Mouse (Mus musculus) olfactory bulb, adult 2 months (tissue): ENCODE measurements around the gene Clk2. TPM values are rescaled to one million over a fixed set of nuclear protein-coding genes. Genes with fewer than 3 reads are reported as not detected.

Source experiments
- H3K27ac ChIP-seq: fragments of 200-500 bp; 2 replicates; pipeline ENCODE4 v1.5.1; 2012; ENCODE audit warnings: low read depth, low read length; ENCODE audit not compliant: insufficient read depth
- H3K4me1 ChIP-seq: fragments of 200-500 bp; 2 replicates; pipeline ENCODE4 v1.6.1; 2012; ENCODE audit warnings: low read length; ENCODE audit not compliant: control insufficient read depth, insufficient read depth
- H3K4me3 ChIP-seq: fragments of 200-500 bp; 2 replicates; pipeline ENCODE4 v1.5.1; 2012; ENCODE audit warnings: mild to moderate bottlenecking, low read depth, low read length, moderate library complexity; ENCODE audit not compliant: insufficient read depth
- CTCF ChIP-seq: fragments of 200-500 bp; IDR thresholded peaks from 2 replicates; pipeline ENCODE4 v1.5.1; 2012; ENCODE audit warnings: low read depth, mild to moderate bottlenecking, low read length, moderate library complexity; ENCODE audit not compliant: insufficient read depth
- POLR2A ChIP-seq: fragments of 200-500 bp; IDR thresholded peaks from 2 replicates; pipeline ENCODE4 v1.6.1; 2012; ENCODE audit warnings: mild to moderate bottlenecking, low read depth, low read length, moderate library complexity; ENCODE audit not compliant: insufficient read depth
- WGBS: fragments of 180-500 bp; shearing (Covaris S2); methylation state at CpG from one replicate; pipeline ENCODE4 v1.1.7; 2018; 5-methylcytosine and 5-hydroxymethylcytosine counted together
- polyA plus RNA-seq: library from polyadenylated mRNA; stranded (reverse); fragments of >200 nt; gene quantifications from 2 replicates; pipeline ENCODE4 v1.2.4, GENCODE M21; 2012; ENCODE audit warnings: low replicate concordance; ENCODE audit not compliant: missing spikeins, insufficient read depth, insufficient read length

The Clk2 gene
- polyA plus RNA-seq, 1 experiment = not detected

DNA sequence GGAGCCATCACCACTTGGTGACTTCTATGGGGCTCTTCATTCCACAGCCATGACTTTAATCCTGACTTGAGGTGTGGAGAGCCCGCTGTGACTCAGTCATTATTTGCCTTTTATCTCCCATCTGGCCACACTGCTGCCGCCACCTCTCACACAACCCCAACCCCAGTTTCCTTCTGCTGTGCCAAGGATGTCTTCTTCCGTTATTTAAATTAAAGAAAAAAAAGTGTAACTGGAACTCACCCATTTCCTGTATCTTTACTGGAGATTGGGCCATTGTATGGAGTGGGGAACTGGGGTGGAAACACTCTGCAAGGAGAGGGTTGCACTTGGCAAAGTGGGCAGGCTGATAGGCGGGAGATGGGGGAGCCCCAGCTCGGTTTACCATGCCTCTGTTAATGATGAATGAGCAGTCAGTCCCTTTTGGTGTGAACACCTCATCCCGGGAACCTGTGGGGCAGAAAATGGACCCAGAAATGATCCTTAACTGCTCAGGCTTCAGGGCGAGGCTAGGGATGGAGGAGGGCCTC is 18.0 kb downstream of the Clk2 start:
- no peak overlapping the region; the same call in 1 of the 2 replicates for H3K4me3 ChIP-seq
- TF ChIP-seq POLR2A (no peak), CTCF (no peak)
- H3K4me1 ChIP-seq = peaks cover 22% of the 10 kb centered on the region
- H3K27ac ChIP-seq = no peak overlapping the region
- 47% methylated on average over 7 of the region's 7 CpGs for WGBS

DNA sequence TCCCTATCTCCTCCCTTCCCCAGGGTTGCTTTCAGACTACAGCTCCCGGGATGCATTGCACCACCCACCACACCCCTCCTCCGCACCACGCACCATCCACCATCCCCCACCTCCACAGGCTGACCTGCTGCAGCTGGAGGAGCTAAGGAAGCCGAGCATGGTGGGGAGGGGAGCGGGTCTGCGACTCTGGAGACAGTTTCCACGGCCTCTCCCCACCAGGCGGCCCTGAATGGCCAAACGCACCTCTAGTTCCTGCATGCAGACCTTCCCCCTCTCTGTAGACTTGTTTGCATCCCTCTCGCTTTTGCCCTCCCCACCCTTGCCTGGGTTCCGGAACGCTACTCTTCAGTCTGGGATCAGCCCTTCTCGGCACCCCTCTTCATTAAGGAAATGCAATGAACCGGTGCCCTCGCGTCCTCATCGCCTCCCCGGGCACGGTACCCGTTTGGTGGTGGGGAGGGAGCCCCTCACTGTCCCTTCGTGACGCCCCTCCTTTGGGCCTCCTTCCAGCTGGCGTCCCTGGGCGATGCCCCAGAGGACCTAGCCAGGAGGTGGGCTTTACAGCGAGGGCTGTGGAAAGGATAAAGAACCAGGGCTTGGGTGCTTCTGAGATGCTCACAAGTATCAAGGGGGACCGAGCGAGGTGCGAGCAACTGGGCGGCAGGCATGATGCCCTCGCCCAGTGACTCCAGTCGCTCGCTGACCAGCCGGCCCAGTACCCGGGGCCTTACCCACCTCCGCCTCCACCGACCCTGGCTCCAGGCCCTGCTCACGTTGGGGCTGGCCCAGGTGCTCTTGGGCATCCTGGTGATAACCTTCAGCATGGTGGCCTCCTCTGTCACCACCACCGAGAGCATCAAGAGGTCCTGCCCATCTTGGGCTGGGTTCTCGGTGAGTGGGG is 18.7 kb downstream of the Clk2 start, which contains the start of gene Fam189b:
Fam189b (plus strand) TSS at position 86 of the 901 bp plus-strand sequence.
- TF ChIP-seq CTCF (no peak), POLR2A (peak; percentile 88)
- H3K4me1 ChIP-seq = peaks cover 26% of the 10 kb centered on the region
- 3% methylated on average over 39 of the region's 39 CpGs for whole genome bisulfite sequencing
- H3K4me3 ChIP-seq = peak within 1 kb of the TSS; percentile 77
- peak within 1 kb of the TSS; percentile 69 for H3K27ac ChIP-seq

- no peak for TF ChIP-seq CTCF
- TF ChIP-seq POLR2A = no peak
Measured at GRCm38 (mm10) chr3:89183959-89184315, 19.3 kb downstream of the Clk2 start.

GRCm38 (mm10) chr3:89187197-89187596 is 22.6 kb downstream of the Clk2 start:
- TF ChIP-seq POLR2A (no peak), CTCF (no peak)
- 54% methylated on average over 23 of the region's 23 CpGs for WGBS
- Histone ChIP-seq H3K27ac (no peak overlapping the region), H3K4me1 (peaks cover 28% of the 10 kb centered on the region), H3K4me3 (no peak overlapping the region)

More at GRCm38 (mm10) chr3:89183959-89184315, 19.3 kb downstream of the Clk2 start:
- Histone ChIP-seq H3K4me1 (peaks cover 31% of the 10 kb centered on the region), H3K4me3 (peak overlapping the region; percentile 77), H3K27ac (no peak overlapping the region; the same call in 1 of the 2 replicates)
- 26% methylated on average over 6 of the region's 6 CpGs for WGBS

- WGBS = 70% methylated on average over 18 of the region's 18 CpGs
- peak overlapping the region; percentile 44; the same call in 1 of the 2 replicates for H3K27ac ChIP-seq
- peaks cover 26% of the 10 kb centered on the region for H3K4me1 ChIP-seq
- TF ChIP-seq POLR2A (no peak), CTCF (no peak)
- no peak overlapping the region; the same call in 1 of the 2 replicates for H3K4me3 ChIP-seq
Measured at GRCm38 (mm10) chr3:89187690-89188477, 23.3 kb downstream of the Clk2 start.

- H3K27ac ChIP-seq = peak overlapping the region; percentile 44; the same call in 1 of the 2 replicates
- peaks cover 26% of the 10 kb centered on the region for H3K4me1 ChIP-seq
- WGBS = 52% methylated on average over 12 of the region's 12 CpGs
- H3K4me3 ChIP-seq = no peak overlapping the region; the same call in 1 of the 2 replicates
- TF ChIP-seq POLR2A = no peak
- no peak for TF ChIP-seq CTCF
Measured at GRCm38 (mm10) chr3:89188478-89188875, 23.9 kb downstream of the Clk2 start.

DNA sequence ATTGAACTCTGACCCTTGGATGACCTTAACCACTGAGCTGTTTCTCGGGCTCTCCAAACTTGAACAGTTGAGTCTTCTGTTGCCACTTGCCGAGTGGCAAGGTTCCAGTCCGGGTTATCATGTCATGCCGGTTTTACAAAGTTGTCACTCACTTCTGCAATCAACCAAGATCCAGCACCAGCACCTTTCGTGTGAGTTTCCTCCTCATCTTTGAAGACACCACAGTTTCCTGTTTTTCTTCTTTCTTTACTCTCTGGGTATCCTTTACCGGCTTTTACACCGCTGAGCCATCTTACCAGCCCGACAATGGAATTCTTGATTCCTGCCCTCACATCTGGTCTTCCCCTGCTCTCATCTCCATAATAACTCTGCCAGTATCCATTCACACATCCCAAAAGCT is 25.8 kb downstream of the Clk2 start:
- Histone ChIP-seq H3K4me1 (peaks cover 11% of the 10 kb centered on the region), H3K4me3 (no peak overlapping the region), H3K27ac (no peak overlapping the region)
- WGBS = 89% methylated on average over 8 of the region's 8 CpGs
- TF ChIP-seq CTCF = no peak
- no peak for TF ChIP-seq POLR2A

DNA sequence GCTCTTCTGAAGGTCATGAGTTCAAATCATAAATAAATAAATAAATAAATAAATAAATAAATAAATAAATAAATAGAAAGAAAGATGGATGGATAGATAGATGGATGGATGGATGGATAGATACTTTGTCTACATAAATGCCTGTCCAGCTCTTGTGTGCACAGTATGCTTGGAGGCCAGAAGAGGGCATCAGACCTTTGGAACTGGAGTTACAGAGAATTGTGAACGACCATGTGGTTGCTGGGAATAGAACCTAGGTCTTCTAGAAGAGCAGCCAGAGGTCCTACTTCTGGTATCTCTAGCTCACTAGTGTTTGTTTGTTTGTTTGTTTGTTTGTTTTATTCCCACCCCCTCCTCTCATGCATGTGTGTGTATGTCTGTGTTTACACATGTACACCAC is 28.8 kb downstream of the Clk2 start:
- TF ChIP-seq CTCF (no peak), POLR2A (no peak)
- 88% methylated on average over 1 of the region's 1 CpGs for WGBS
- no peak overlapping the region for H3K27ac ChIP-seq

More for the DNA sequence above, 28.8 kb downstream of the Clk2 start:
- no peak overlapping the region for H3K4me3 ChIP-seq
- peaks cover 11% of the 10 kb centered on the region for H3K4me1 ChIP-seq
